Mouse (Mus musculus): ENCODE measurements around the gene Bud23.
"Not testable (repeated sequence)": the region's sequence is repeated elsewhere in the genome, so short reads cannot be mapped to it uniquely, and the experiment has no call there.

Gene Bud23

GRCm38 (mm10) chr5:135064909-135065446 is at the start of gene Bud23:
Gene Bud23 (minus strand): TSS chr5:135064959.
- in situ Hi-C loops (cut with MboI) = not testable (repeated sequence)

GRCm38 (mm10) chr5:135113782-135114181 is 49.0 kb upstream of the Bud23 start:
- in situ Hi-C loops (cut with MboI) = loop anchor here (10.0 kb wide), 1 partner anchor 81 kb away; no protein-coding TSS in a partner anchor

- in situ Hi-C loops (cut with MboI) = loop anchor here (10.0 kb wide), 1 partner anchor 85 kb away; no protein-coding TSS in a partner anchor
Observed at GRCm38 (mm10) chr5:135109976-135110375, 45.2 kb upstream of the Bud23 start.

- in situ Hi-C loops (cut with MboI) = no loop called here
Observed at GRCm38 (mm10) chr5:135109426-135109825, 44.7 kb upstream of the Bud23 start.

GRCm38 (mm10) chr5:135109017-135109416 is 44.3 kb upstream of the Bud23 start:
- in situ Hi-C loops (cut with MboI) = no loop called here

- in situ Hi-C loops (cut with MboI) = no loop called here
Observed at GRCm38 (mm10) chr5:135107521-135108501, 43.1 kb upstream of the Bud23 start.

GRCm38 (mm10) chr5:135106758-135107256 is 42.0 kb upstream of the Bud23 start:
- in situ Hi-C loops (cut with MboI) = no loop called here

GRCm38 (mm10) chr5:135103999-135104660 is 39.4 kb upstream of the Bud23 start:
- in situ Hi-C loops (cut with MboI) = no loop called here

GRCm38 (mm10) chr5:135100981-135101380 is 36.2 kb upstream of the Bud23 start:
- in situ Hi-C loops (cut with MboI) = no loop called here

GRCm38 (mm10) chr5:135089653-135090052 is 24.9 kb upstream of the Bud23 start, which contains the start of gene Mlxipl:
Gene Mlxipl (plus strand): TSS chr5:135089890.
- in situ Hi-C loops (cut with MboI) = no loop called here

GRCm38 (mm10) chr5:135086871-135087270 is 22.1 kb upstream of the Bud23 start:
- in situ Hi-C loops (cut with MboI) = no loop called here

- in situ Hi-C loops (cut with MboI) = no loop called here
Observed at GRCm38 (mm10) chr5:135080539-135080938, 15.8 kb upstream of the Bud23 start.

- in situ Hi-C loops (cut with MboI) = no loop called here
Observed at GRCm38 (mm10) chr5:135079578-135079977, 14.8 kb upstream of the Bud23 start.

GRCm38 (mm10) chr5:135078482-135078810 is 13.7 kb upstream of the Bud23 start:
- in situ Hi-C loops (cut with MboI) = no loop called here

- in situ Hi-C loops (cut with MboI) = no loop called here
Observed at GRCm38 (mm10) chr5:135077564-135078481, 13.1 kb upstream of the Bud23 start, which contains the start of gene Vps37d. Gene Vps37d (minus strand): TSS chr5:135078266.

- in situ Hi-C loops (cut with MboI) = no loop called here
Observed at GRCm38 (mm10) chr5:135076931-135077505, 12.3 kb upstream of the Bud23 start.

- in situ Hi-C loops (cut with MboI) = no loop called here
Observed at GRCm38 (mm10) chr5:135076368-135076767, 11.6 kb upstream of the Bud23 start.

GRCm38 (mm10) chr5:135075655-135076054 is 10.9 kb upstream of the Bud23 start:
- in situ Hi-C loops (cut with MboI) = no loop called here

GRCm38 (mm10) chr5:135073349-135074150 is 8.8 kb upstream of the Bud23 start:
- in situ Hi-C loops (cut with MboI) = no loop called here

GRCm38 (mm10) chr5:135072720-135073119 is 8.0 kb upstream of the Bud23 start:
- in situ Hi-C loops (cut with MboI) = no loop called here
